Mouse (Mus musculus) cerebellum, postnatal 36 days (tissue): ENCODE results near the gene Cabp1.
"Not testable (repeated sequence)": the region's sequence is repeated elsewhere in the genome, so short reads cannot be mapped to it uniquely, and the experiment has no call there.

ENCODE experiments used
- DNase-seq, 2 experiments: peaks; one replicate each; pipeline ENCODE4 v3.0.0; 2021 to 2022; ENCODE audit warnings: mixed read lengths in 2 of 2

Gene Cabp1

GRCm38 (mm10) chr5:115149675-115150459, 44.3 kb downstream of the Cabp1 start:
- no peak for DNase-seq

GRCm38 (mm10) chr5:115148872-115149271, 45.3 kb downstream of the Cabp1 start:
- not testable (repeated sequence) for DNase-seq

- no peak for DNase-seq
These were observed 45.8 kb downstream of the Cabp1 start for GRCm38 (mm10) chr5:115148378-115148777.

DNA sequence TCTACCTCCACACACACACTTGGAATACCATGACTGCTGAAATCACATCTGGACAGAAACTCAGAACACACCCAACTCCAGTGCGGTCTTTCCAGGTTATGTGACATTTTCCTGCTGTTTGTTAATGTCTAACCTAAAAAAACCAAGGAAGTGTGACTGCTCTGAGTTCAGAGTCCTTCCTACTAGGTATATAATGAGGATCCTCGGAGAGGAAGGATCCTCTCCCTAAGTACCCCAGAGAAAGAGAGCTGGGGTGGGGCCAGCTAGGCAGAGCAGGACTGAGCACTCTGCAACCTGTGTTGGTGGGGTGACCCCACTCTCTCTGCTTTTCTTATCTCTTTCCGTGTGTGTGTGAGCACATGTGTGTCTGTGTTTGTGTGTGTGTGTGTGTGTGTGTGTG, 46.8 kb downstream of the Cabp1 start:
- DNase-seq: no peak

GRCm38 (mm10) chr5:115146747-115147130, 47.4 kb downstream of the Cabp1 start:
- no peak for DNase-seq

- no peak for DNase-seq
These were observed 48.0 kb downstream of the Cabp1 start for GRCm38 (mm10) chr5:115145976-115146746.

GRCm38 (mm10) chr5:115145253-115145968, 48.8 kb downstream of the Cabp1 start:
- DNase-seq: no peak

DNA sequence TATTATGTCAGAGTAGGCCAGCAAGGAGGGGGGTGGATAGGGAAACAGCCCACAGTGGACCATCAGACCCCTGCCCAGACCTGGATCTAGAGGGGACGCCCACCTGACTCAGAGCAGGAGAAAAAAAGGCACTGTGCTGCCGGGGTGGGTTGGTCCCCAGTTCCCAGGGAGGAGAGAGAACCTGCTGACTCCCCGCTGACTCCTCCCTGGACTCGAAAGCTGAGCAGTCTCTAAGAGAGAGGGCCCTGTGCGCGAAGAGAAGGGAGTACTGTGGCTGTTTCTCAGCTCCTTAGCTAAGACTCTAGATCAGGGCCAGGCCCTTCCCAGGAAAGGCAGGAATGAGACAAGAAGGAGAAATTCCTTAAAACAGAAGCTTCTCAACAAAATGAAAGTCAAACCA, 49.7 kb downstream of the Cabp1 start:
- DNase-seq: no peak

GRCm38 (mm10) chr5:115143552-115143951, 50.6 kb downstream of the Cabp1 start:
- DNase-seq: peak; percentile 43 to 45

- DNase-seq: no peak
These were observed 51.9 kb downstream of the Cabp1 start for GRCm38 (mm10) chr5:115142166-115142697.

- no peak for DNase-seq
These were observed 53.5 kb downstream of the Cabp1 start for GRCm38 (mm10) chr5:115140726-115141125.

DNA sequence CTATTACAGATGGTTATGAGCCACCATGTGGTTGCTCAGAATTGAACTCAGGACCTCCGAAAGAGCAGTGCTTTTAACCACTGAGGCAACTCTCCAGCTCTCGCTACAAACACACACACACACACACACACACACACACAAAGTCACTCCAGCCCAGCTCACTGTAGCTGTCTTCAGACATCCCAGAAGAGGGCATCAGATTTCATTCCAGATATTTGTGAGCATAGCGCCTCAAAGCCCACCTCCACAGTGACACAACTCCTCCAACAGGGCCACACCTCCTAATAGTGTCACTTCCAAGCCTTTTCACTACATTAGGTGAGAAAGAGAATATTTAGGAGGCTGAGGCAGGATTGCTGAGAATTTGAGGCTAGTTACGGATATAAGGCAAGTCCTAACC, 55.1 kb downstream of the Cabp1 start:
- no peak for DNase-seq

DNA sequence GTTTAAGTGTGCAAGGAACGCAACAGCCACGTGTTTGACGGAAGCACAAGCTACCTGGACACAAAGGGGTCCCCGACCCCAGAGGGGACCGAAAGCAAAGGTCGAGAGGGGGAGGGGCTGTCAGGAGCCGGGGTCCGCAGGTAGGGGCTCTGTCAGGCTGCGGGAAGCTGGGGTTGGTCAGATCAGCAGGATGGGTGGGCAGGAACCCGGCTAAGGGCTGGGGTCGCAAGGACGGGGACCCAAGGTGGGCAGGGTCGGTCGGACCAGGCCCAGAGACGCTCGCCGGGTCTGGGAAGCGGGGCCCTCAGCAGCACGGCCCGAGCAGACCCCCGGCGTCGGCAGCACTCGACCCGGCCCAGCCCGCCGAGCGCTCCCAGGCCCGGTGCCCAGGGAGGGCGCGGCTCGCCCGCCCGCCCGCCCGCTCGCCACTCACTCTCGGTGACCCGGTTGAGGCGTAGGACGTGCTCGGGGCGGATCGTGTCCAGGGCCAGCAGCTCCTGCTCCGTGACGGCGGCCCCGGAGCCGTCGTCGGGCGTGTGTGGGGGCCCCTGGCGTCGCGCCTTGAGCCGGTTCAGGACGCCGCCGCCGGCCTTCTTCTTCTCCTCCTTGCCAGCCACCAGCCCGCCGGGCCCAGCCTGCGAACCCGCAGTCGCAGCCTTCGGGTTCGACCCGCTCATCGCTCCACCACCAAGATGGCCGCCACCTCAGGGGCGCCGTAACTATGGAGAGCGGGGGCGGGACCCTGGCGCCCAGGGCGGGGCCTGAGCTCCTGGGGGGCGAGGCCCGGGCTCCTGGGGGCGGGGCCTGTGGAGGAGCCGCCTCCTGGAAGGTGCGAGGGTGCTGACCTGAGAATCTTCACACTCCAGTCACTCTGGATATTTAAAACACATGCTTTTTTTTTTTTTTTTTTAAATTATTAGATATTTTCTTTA, 59.7 kb downstream of the Cabp1 start, which contains the start of gene Unc119b:
Gene Unc119b (minus strand): TSS at position 742 of the 932 bp plus-strand sequence.
- peak; percentile 84 to 90 for DNase-seq

- no peak for DNase-seq
These were observed 60.7 kb downstream of the Cabp1 start for GRCm38 (mm10) chr5:115133358-115134066.

GRCm38 (mm10) chr5:115132465-115132864, 61.7 kb downstream of the Cabp1 start:
- DNase-seq: no peak

- DNase-seq: no peak
These were observed 64.9 kb downstream of the Cabp1 start for GRCm38 (mm10) chr5:115129328-115129727.

- DNase-seq: peak; percentile 34 to 43
These were observed 66.6 kb downstream of the Cabp1 start for GRCm38 (mm10) chr5:115127421-115128179.

DNA sequence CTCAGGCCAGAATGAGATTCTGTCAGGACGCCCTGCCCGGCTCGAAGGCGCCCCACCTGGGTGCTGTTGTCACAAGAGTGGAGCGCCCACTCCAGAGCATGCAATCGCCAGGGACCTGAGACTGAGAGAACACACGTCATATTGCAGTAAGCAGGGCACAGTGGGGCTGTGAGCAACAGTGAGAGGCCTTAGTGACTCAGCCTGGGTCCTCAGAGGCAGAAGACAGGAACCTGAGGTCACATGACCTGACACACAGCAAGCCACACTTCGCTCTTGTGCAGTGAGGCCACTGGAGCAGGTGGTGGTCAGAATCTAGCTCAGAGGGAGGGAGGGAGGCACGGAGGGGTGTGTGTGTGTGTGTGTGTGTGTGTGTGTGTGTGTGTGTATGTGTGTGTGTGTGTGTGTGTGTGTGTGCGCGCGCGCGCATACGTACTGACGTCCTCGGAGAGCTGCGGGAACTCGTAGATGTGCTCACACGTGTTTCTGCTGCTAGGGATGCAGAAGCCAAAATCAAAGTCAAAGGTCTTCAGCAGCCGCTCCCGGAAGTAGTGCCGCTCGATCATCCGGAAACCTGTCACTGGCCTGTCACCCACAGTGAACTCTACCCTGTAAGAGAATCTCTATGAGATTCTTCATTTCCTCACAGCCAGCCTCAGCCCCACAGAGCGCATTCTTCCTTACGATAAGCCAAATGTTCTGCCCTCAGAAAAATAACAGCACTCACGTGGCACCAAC, 67.4 kb downstream of the Cabp1 start:
- no peak for DNase-seq

DNA sequence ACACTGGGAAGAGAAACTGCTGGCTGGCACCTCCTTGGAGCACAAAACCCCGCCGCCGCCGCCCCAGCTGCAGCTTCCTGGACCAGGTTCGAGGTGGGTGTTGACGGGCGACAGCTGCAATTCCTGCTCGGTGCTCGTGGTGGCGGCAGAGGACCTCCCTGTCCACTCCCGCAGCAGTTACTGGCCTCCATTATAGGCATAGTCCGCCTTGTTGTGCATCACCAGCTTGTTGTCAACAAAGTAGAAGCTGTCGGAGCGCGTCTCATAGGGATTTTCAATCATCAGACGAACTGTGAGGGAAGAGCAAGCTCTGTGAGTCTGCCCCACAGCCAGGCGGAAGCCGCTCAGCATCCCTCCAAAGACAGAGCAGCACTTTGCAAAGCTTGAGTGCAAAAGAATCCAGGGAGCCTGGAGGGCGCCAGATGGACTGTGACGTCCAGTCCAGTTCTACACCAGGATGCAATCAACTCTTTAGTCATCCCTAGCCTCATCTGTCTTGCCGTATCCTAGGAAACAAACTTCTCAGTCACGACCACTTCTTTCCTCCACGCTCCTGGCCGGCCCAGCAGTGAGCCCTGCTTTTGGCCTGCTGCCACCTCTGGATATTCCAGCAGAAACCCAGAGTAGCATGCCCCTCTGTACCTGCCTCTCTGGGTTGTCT, 68.8 kb downstream of the Cabp1 start:
- peak; percentile 88 to 92 for DNase-seq
